Mouse (Mus musculus) left cerebral cortex, adult 8-10 months (tissue): ENCODE measurements around the gene Osbpl3. TPM values are rescaled to one million over a fixed set of nuclear protein-coding genes. Genes with fewer than 3 reads are reported as not detected.
"Not testable (repeated sequence)": the region's sequence is repeated elsewhere in the genome, so short reads cannot be mapped to it uniquely, and the experiment has no call there.

Source experiments
- DNase-seq, 2 experiments: peaks; one replicate each; pipeline ENCODE4 v3.0.0; 2022; ENCODE audit warnings: low spot score in 2 of 2
- total RNA-seq, 4 experiments: library from RNA; stranded (reverse); gene quantifications; 2 replicates each; pipeline ENCODE4 v1.2.4; 2022

Gene Osbpl3
- total RNA-seq, 4 experiments from 2014 or later = 31.7 to 34.6 (median 33.9) TPM

GRCm38 (mm10) chr6:50455102-50455828 lies 736 bp downstream of the Osbpl3 start:
- no peak for DNase-seq

GRCm38 (mm10) chr6:50453651-50454050 lies 2.4 kb downstream of the Osbpl3 start:
- no peak for DNase-seq

DNA sequence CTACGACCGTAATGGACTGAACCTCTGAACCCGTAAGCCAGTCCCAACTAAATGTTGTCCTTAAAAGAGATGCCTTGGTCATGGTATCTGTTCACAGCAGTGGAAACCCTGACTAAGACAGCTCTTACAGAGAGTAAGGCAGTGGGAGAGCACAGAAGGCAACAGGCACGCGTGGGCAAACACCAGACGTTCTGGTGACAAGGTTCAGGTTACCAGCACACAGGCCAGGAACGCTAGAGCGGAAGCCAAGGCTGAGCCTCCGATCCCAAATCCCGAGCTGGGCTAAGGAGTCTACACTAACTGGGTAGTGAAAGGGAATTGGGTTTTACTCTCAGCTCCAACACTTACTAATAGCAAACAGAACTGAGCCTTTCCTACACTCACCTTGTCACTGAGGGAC lies 3.8 kb downstream of the Osbpl3 start:
- DNase-seq = no peak

- no peak for DNase-seq
Measured at GRCm38 (mm10) chr6:50445616-50446015, 10.4 kb downstream of the Osbpl3 start.

DNA sequence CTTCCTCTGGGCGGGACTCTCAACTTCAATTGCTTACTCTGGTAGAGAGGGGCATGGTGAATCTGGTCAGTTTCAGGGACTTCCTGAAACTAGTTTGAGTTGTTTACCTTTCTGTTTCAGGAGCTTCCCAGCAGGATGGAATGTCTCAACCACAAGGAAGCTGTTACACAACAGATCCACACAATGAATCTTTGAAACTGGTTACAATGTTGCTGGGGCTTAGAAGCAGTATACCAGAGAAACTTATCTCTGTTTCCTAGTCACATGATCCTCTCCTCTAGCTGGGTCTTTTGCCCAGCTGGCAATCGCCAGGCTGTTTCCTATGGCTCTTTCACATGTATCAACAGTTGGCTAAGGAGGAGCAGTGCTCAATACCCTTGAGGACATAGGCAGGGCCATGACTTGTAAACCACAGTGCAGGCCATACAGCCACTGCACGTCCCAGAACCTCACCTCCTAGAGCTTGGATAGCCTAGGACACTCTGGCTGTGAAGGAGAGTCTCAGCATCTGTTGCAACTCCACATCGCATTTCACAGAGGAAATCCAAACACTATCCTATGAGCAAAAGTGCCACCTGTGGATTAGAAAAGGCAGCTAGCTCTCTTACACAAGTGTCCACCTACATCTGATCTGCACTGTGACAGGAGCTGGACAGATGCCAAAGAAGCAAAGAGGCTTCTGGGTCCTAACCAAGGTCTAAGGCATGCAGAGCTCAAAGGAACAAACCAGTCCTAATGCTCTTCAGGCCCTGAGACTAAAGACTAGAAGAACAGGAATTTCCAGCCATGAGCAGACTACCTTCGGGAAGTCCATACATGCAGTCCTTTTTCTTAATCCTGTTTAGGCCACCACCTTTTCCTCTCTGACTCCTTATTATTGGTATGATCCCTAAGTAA lies 14.8 kb downstream of the Osbpl3 start:
- no peak for DNase-seq

GRCm38 (mm10) chr6:50440197-50440596 lies 15.8 kb downstream of the Osbpl3 start:
- DNase-seq = peak in 1 of 2 experiments; percentile 86

DNA sequence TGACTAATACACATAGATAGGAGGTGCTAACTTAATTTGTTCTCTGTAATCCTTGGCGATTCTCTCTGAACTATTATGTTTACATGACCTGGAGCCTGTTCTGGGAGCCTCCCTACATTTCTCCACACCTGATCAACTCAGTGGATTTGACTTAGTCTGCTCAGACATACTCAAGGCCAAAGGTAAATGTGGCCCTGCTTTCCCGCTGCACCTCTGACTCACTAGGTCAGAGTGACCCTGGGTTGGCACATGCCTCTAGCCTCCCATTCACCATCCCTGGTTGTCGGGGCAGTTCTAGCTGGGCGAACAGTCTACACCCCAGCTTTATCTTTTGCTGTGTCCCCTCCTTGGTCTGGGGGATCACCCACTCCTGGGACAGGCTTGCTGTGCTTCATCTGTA lies 17.1 kb downstream of the Osbpl3 start:
- not testable (repeated sequence) for DNase-seq

DNA sequence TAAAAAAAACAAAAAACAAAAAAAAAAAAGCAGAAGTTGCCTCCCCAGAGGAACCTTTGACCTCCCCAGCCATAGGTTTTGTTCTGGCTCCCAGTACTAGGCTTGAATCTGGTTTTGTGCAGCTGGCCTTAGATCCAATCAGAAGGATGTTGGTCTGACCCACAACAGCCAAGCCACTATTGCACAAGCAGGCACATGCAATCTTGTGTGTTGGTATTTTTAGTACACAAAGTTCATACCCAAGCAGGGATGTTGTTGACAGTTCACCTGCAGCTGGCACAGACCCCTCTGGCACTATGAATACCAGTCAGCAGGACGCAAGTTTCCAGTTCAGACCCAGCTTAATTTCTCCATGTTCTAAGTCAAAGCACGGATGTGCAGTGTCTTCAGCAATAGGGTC lies 18.2 kb downstream of the Osbpl3 start:
- DNase-seq = no peak

DNA sequence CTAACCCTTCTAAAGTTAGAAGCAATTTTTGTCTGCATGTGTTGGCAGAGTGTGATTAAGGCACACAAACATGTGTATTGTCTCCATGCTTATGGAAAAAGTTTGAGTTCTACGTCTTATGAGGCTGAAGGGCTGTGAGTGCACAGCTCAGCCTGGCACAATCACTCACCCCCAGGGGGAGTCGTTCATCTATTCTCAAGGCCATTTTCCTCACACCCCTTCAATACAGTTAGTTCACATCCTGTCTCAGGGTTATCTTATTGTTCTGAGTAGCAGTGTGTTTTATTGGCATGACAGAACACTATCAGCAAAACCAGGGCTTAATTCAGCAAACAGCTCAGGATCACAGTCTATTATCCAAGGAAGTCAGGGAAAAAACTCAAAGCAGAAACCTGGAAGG lies 19.3 kb downstream of the Osbpl3 start:
- no peak for DNase-seq

DNA sequence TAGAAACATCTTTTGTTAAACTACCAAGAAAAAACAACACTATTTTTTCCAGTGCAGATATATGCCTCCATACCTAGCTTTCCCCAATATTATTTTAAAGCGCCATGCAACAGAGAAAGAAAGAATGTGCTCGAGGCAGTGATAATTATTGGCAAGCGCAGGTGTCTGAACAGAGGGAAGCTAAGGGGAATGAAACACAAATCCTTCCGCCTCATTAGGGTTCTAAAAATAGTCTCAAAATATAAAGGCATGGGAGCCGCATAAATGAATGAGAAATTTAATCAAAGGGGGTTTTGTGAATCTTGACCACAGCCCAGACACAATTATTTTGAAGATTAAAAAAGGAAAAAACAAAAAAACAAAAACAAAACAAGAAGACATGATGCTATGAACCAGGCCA lies 23.5 kb downstream of the Osbpl3 start:
- no peak for DNase-seq

DNA sequence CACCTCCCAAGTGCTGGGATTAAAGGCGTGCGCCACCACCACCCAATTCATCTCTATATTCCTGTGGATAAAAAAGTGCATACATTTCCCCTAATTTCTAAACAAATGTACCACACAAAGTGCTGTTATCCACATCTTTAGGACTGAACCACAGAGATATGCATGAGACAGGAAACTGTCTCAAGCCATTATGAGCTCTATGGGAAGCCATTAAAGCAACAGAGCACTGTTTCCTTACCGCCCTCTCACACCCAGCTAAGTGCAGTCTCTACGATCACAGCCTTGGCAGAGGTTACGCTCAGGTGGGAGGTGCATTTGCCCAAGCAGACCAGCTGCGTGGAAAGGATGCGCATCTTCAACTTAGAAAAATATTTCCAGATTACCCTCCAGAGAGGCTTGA lies 26.7 kb downstream of the Osbpl3 start:
- no peak for DNase-seq

- no peak for DNase-seq
Measured at GRCm38 (mm10) chr6:50427051-50427732, 28.8 kb downstream of the Osbpl3 start.

DNA sequence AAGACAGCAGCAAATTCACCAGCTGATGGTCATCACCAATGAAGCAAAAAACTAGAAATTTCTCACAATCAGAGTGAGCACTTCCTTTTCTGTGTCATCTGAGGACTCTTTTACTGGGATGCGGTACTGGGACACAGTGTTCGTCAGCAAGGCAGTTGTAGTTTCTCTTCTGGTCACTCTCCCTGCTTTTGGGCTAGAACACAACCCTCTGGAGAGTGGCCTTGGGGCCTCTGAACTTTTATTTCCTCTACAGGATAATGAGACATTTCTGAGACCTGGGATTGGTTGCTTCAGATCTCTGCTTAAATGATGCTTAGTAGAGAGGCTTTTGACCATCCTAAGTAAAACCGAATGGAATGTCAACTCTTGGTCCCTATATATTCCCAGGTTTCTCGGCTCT lies 29.4 kb downstream of the Osbpl3 start:
- no peak for DNase-seq

- DNase-seq = no peak
Measured at GRCm38 (mm10) chr6:50424271-50424670, 31.7 kb downstream of the Osbpl3 start.

GRCm38 (mm10) chr6:50420413-50420812 lies 35.6 kb downstream of the Osbpl3 start:
- no peak for DNase-seq

DNA sequence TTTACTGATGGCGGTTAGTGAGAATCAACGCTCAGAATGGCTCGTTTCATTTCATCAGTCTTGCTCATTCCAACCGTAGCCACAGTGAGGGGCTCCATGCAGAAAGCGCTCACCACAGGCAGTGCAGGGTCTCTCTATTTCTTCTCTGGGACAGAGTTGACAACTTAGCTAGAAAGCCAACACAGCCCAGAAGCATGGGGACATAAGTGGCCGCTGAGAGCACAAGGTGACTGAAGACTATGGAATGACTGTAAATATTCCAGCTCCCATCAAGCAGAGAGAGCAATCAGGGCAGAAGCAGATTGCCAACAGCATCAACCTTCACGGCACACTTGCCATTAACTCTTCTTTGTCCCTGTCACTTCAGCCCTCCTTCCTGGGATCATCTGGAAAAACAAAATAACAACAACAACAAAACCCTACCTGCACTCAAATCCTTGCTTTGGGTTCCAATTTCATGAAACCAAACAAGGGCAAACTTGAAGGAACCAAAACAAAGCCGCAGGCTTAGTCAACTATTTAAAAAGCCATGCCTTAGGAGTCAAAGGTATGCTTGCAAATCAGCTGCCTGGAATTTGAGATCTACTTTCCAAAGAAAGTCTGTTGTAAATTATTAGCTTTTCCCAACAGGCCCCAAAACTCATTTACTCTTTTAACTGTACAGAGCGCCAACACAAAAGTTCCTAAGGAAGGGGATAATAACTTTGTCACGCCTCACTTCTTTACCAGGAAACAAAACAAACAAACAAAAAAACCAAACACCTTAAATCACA lies 36.3 kb downstream of the Osbpl3 start:
- no peak for DNase-seq

DNA sequence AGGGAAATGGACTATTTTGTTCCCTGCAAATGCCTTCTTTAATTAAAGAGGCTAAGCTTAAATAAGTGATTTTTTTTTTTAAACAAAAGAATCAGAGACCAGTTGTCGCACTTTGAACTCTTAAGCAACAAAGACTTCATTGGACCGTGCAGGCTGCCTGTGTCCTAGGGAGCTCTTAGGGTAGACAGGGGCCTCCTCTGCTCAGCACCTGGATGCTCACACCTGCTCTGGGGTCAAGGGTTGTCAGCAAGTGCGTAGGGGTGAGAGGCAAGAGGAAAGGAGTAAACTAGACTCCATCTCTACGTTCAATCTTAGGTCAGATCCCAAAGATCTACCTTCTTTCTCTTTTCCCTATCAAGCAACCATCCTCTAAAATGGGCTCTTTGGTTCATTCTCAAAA lies 37.0 kb downstream of the Osbpl3 start:
- no peak for DNase-seq

- DNase-seq = no peak
Measured at GRCm38 (mm10) chr6:50416854-50417253, 39.1 kb downstream of the Osbpl3 start.

GRCm38 (mm10) chr6:50415431-50415830 lies 40.6 kb downstream of the Osbpl3 start:
- no peak for DNase-seq

DNA sequence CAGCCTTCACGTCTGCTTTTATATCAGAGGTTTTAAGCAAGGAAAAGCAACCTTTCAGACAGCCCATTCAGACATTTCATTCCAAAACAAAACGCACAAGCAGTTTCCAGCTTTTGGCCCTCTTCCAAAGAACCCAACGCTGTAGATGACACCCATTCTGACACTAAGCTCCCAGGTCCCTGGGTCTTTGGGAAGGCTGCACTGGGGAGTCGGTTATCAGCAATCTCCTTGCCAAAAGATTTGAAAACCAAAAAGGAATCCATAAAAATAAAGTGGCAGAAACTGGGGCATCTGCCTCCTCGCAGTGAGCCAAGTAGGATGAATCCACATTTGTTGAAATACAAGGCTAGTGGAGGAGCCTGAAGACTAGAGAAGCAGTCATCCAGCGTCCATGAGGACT lies 41.5 kb downstream of the Osbpl3 start:
- no peak for DNase-seq

DNA sequence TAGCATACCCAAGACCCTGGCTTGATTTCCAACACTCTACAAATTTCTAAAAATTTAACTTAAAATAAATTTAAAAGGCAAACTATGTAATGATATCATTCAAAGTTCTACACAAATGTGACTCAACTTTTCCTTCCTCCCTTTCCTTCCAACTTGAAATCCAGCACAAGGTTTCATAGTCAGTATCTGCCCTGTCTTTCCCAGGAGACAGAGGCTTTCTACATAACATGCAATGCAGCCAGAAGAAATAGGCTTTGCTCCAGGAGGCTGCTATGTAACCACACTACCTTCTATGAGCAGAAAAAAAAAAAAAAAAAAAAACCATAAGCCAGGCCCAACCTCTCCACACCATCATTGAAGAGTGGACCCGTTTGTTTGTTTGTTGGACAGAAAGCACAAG lies 42.6 kb downstream of the Osbpl3 start:
- no peak for DNase-seq
